Mouse (Mus musculus) liver, embryonic 14 days (tissue): ENCODE data around the gene 1600014C23Rik. TPM values are rescaled to one million over a fixed set of nuclear protein-coding genes. Genes with fewer than 3 reads are reported as not detected.

ENCODE experiments used
- polyA plus RNA-seq: library from polyadenylated mRNA; depleted of rRNA; stranded (reverse); fragments of >200 nt; gene quantifications from 2 replicates; pipeline ENCODE4 v1.2.3, GENCODE M21; 2012; rRNA removed

1600014C23Rik gene
- not detected in 2 replicates for polyA plus RNA-seq

DNA sequence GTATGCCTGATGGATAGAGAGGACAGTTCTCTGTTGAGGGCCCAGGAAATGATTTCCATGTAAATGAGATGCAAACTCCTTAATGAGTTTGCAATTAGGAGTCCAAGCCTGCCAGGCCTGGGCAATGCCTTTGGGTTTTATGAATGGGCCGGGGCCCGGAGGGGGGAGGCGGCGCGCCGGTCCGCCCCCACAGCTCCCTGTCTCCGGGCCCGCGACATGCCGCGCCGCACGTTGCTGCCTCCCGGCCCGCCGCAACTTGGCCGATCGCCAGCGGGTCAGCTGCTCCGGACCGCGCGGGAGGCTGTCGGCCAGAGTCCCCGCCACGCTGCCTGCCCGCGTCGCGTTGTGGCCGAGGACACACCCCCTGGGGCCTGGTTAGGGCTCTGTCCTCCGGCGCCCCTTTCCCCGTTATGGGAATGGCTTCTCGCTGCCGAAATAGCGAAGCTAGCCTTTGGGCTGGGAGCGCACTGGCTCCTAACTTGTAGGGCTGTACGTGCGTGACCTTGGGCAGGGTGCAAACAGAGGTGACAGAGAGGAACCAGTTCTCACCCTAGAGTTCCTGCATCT, at the start of gene 1600014C23Rik:
Gene 1600014C23Rik, minus strand, starts transcription at position 110 of the 567 bp plus-strand sequence.

DNA sequence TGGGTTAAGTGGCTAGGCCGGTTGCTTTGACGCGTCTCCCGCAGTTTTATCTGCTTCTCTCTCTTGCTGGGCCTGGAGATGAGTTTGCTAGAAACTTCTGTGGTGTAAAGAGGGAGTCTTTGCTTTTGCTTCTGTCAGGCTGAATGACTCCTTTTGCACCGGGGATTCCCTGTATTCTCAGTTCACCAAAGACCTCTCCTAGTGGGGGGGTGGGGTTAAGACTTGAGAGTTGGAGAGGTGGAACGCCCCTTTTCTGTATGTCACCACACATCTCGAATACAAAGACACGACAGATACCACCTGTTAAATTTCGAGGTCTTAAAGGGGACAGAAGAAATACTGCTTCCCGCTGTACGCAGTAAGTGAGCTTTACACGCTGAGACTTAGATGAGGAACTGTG, 46.9 kb downstream of the 1600014C23Rik start, which contains the start of gene Tmem63b:
Gene Tmem63b, minus strand, starts transcription at position 190 of the 400 bp plus-strand sequence.

DNA sequence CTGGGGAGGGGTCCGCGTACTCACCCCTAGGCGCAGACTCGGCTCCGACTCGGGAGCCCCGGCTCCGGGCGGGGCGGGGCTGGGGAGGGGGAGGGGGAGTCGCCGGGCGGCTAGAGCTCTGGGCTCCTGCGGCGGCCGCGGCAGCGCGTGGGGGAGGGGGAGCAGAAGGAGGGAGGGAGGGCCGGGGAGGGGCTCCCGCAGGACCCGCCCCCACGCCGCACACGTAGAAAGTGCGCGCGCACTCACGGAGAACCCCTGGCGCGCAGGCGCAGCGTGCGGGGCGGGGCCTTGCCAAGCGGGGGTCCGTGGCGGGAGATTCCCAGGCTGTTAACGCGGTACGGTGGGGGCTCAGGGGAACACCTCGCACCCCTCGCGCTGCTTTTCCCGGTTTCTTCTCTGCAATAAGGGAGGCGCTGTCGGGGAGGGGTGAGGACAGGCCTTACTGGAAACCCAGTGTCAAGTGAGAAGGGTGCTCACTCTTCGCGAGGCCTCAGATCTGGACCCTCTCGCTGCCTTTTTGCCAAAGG, 47.5 kb downstream of the 1600014C23Rik start, which contains the start of gene Mrpl14:
Gene Mrpl14, plus strand, starts transcription at position 230 of the 527 bp plus-strand sequence.

Other genes with a start within 250 kb of the 1600014C23Rik start
- 4.2 and 4.3 TPM in 2 replicates for gene Aars2, start 227.0 kb downstream of the 1600014C23Rik start, polyA plus RNA-seq
- gene Tcte1, start 210.4 kb downstream of the 1600014C23Rik start, polyA plus RNA-seq, result not detected in 2 replicates
- 0.10 TPM in 2 replicates for gene Tmem151b, start 184.2 kb downstream of the 1600014C23Rik start, polyA plus RNA-seq
- gene Nfkbie, start 178.1 kb downstream of the 1600014C23Rik start, polyA plus RNA-seq, result 0.67 and 0.81 TPM in 2 replicates
- 19.7 and 27.7 TPM in 2 replicates for gene Slc35b2, start 170.0 kb downstream of the 1600014C23Rik start, polyA plus RNA-seq
- gene Hsp90ab1, start 160.6 kb downstream of the 1600014C23Rik start, polyA plus RNA-seq, result 428 and 431 TPM in 2 replicates
- 130 and 157 TPM in 2 replicates for gene Slc29a1, start 134.2 kb downstream of the 1600014C23Rik start, polyA plus RNA-seq
- gene Mymx, start 131.7 kb downstream of the 1600014C23Rik start, polyA plus RNA-seq, result 1.3 TPM in 1 of 2 replicates, not detected in the other
- gene Capn11, start 74.5 kb downstream of the 1600014C23Rik start, polyA plus RNA-seq, result 0.06 and 0.18 TPM in 2 replicates
- 55.4 and 60.1 TPM in 2 replicates for gene Mrpl14, start 47.5 kb downstream of the 1600014C23Rik start, polyA plus RNA-seq
- gene Tmem63b, start 46.9 kb downstream of the 1600014C23Rik start, polyA plus RNA-seq, result 8.9 and 10.3 TPM in 2 replicates